Mouse (Mus musculus) MEL (cell line): ENCODE data around the gene Tnfaip8l2. TPM values are rescaled to one million over a fixed set of nuclear protein-coding genes. Genes with fewer than 3 reads are reported as not detected.
A peak's percentile ranks its signal among the peaks of the same experiment; 100 is the strongest.

ENCODE experiments used
- DNase-seq: peaks from one replicate; pipeline ENCODE4 v3.0.0; 2011; ENCODE audit warnings: low read depth, low spot score
- H3K27ac ChIP-seq: 2 replicates; pipeline ENCODE4 v1.5.1; 2012; ENCODE audit warnings: low read depth, mild to moderate bottlenecking, control low read depth, low read length, moderate library complexity; ENCODE audit not compliant: control insufficient read depth
- H3K27me3 ChIP-seq, 2 experiments: fragments of 150-350 bp in 1 of 2; sonication (generic) in 1 of 2; 2 replicates each; pipeline ENCODE4 v1.6.1; 2012; ENCODE audit warnings: low read length in 2 of 2, mild to moderate bottlenecking in 2 of 2, improper control_type of control experiment in 1 of 2, moderate library complexity in 1 of 2; ENCODE audit not compliant: insufficient read depth in 2 of 2, control insufficient read depth in 1 of 2
- H3K36me3 ChIP-seq, 2 experiments: 2 replicates each; pipeline ENCODE4 v1.6.1; 2012 to 2014; ENCODE audit warnings: low read length in 2 of 2, improper control_type of control experiment in 1 of 2, inconsistent platforms in 1 of 2, mild to moderate bottlenecking in 1 of 2; ENCODE audit not compliant: insufficient read depth in 2 of 2, control insufficient read depth in 1 of 2
- H3K4me1 ChIP-seq, 2 experiments: fragments of 150-350 bp in 1 of 2; sonication (generic) in 1 of 2; 2 replicates each; pipeline ENCODE4 v1.6.1; 2012; ENCODE audit warnings: low read length in 2 of 2, improper control_type of control experiment in 1 of 2, mild to moderate bottlenecking in 1 of 2; ENCODE audit not compliant: insufficient read depth in 2 of 2, control insufficient read depth in 1 of 2
- H3K4me3 ChIP-seq, 2 experiments: fragments of 150-350 bp in 1 of 2; sonication (generic) in 1 of 2; 2 replicates each; pipeline ENCODE4 v1.5.1; 2012; ENCODE audit warnings: low read depth in 2 of 2, low read length in 2 of 2, mild to moderate bottlenecking in 2 of 2, moderate library complexity in 2 of 2, control low read depth in 1 of 2, improper control_type of control experiment in 1 of 2; ENCODE audit not compliant: control insufficient read depth in 1 of 2, insufficient read depth in 1 of 2
- H3K79me2 ChIP-seq: 2 replicates; pipeline ENCODE4 v1.6.1; 2012; ENCODE audit warnings: mild to moderate bottlenecking, low read length, moderate library complexity; ENCODE audit not compliant: control insufficient read depth, poor library complexity, insufficient read depth
- H3K9ac ChIP-seq: 2 replicates; pipeline ENCODE4 v1.6.1; 2012; ENCODE audit warnings: low read depth, mild to moderate bottlenecking, control low read depth, low read length, moderate library complexity; ENCODE audit not compliant: control insufficient read depth, poor library complexity, severe bottlenecking
- H3K9me3 ChIP-seq: fragments of 150-350 bp; sonication (generic); replicated peaks from 2 replicates; pipeline ENCODE4 v1.6.1; 2012; ENCODE audit warnings: mild to moderate bottlenecking, low read length, improper control_type of control experiment, moderate library complexity; ENCODE audit not compliant: insufficient read depth
- BHLHE40 ChIP-seq: IDR thresholded peaks from 2 replicates; pipeline ENCODE4 v1.6.1; 2012; ENCODE audit warnings: low read depth, mild to moderate bottlenecking, inconsistent platforms, low read length, improper control_type of control experiment, borderline replicate concordance
- CHD1 ChIP-seq: IDR thresholded peaks from 2 replicates; pipeline ENCODE4 v1.6.1; 2012; ENCODE audit warnings: low read depth, mild to moderate bottlenecking, inconsistent platforms, low read length, improper control_type of control experiment
- CTCF ChIP-seq, 3 experiments: IDR thresholded peaks in 2 of 3; conservative IDR thresholded peaks in 1 of 3; 2 replicates each; pipeline ENCODE4 v1.5.1; 2011 to 2012; ENCODE audit warnings: low read length in 3 of 3, low read depth in 2 of 3, mild to moderate bottlenecking in 2 of 3, improper control_type of control experiment in 1 of 3, inconsistent platforms in 1 of 3, mixed read lengths in 1 of 3, moderate library complexity in 1 of 3; ENCODE audit not compliant: control insufficient read depth in 1 of 3, insufficient read depth in 1 of 3, poor library complexity in 1 of 3, severe bottlenecking in 1 of 3
- E2F4 ChIP-seq: IDR thresholded peaks from 2 replicates; pipeline ENCODE4 v1.6.1; 2011; ENCODE audit warnings: low read depth, low read length, improper control_type of control experiment, borderline replicate concordance
- ELF1 ChIP-seq: IDR thresholded peaks from 2 replicates; pipeline ENCODE4 v1.6.1; 2014; ENCODE audit warnings: low read depth, mild to moderate bottlenecking, inconsistent platforms, low read length, improper control_type of control experiment, moderate library complexity
- EP300 ChIP-seq, 2 experiments: IDR thresholded peaks; 2 replicates each; pipeline ENCODE4 v1.6.1; 2011; ENCODE audit warnings: improper control_type of control experiment in 2 of 2, low read length in 2 of 2, low read depth in 1 of 2, mild to moderate bottlenecking in 1 of 2
- ETS1 ChIP-seq: IDR thresholded peaks from 2 replicates; pipeline ENCODE4 v1.6.1; 2012; ENCODE audit warnings: low read depth, mild to moderate bottlenecking, inconsistent platforms, low read length, improper control_type of control experiment, moderate library complexity
- GABPA ChIP-seq: IDR thresholded peaks from 2 replicates; pipeline ENCODE4 v1.6.1; 2012; ENCODE audit warnings: low read depth, mild to moderate bottlenecking, inconsistent platforms, low read length, improper control_type of control experiment, moderate library complexity
- GATA1 ChIP-seq: IDR thresholded peaks from 2 replicates; pipeline ENCODE4 v1.6.1; 2011; ENCODE audit warnings: low read depth, low read length, improper control_type of control experiment
- HCFC1 ChIP-seq: IDR thresholded peaks from 2 replicates; pipeline ENCODE4 v1.6.1; 2012; ENCODE audit warnings: low read depth, mild to moderate bottlenecking, inconsistent platforms, low read length, improper control_type of control experiment, moderate library complexity
- JUND ChIP-seq: IDR thresholded peaks from 2 replicates; pipeline ENCODE4 v1.6.1; 2011; ENCODE audit warnings: low read depth, mild to moderate bottlenecking, improper control_type of control experiment, low read length
- KAT2A ChIP-seq: conservative IDR thresholded peaks from 2 replicates; pipeline ENCODE4 v1.6.1; 2012; ENCODE audit warnings: low read depth, low read length, improper control_type of control experiment, inconsistent platforms
- MAX ChIP-seq: IDR thresholded peaks from 2 replicates; pipeline ENCODE4 v1.6.1; 2011; ENCODE audit warnings: low read length, improper control_type of control experiment
- MAZ ChIP-seq: IDR thresholded peaks from 2 replicates; pipeline ENCODE4 v1.6.1; 2012; ENCODE audit warnings: low read depth, mild to moderate bottlenecking, inconsistent platforms, low read length, improper control_type of control experiment
- MEF2A ChIP-seq: IDR thresholded peaks from 2 replicates; pipeline ENCODE4 v1.6.1; 2014; ENCODE audit warnings: low read depth, mild to moderate bottlenecking, inconsistent platforms, low read length, improper control_type of control experiment; ENCODE audit not compliant: poor library complexity, insufficient replicate concordance, severe bottlenecking; ENCODE audit errors: extremely low read depth
- MXI1 ChIP-seq: IDR thresholded peaks from 2 replicates; pipeline ENCODE4 v1.6.1; 2011; ENCODE audit warnings: mild to moderate bottlenecking, low read depth, low read length, improper control_type of control experiment
- MYB ChIP-seq: IDR thresholded peaks from 2 replicates; pipeline ENCODE4 v1.6.1; 2011; ENCODE audit warnings: mild to moderate bottlenecking, low read depth, low read length, improper control_type of control experiment
- NRF1 ChIP-seq: IDR thresholded peaks from 2 replicates; pipeline ENCODE4 v1.6.1; 2014; ENCODE audit warnings: low read depth, mild to moderate bottlenecking, inconsistent platforms, low read length, improper control_type of control experiment, moderate library complexity; ENCODE audit not compliant: poor library complexity, insufficient read depth, severe bottlenecking
- POLR2A ChIP-seq, 2 experiments: IDR thresholded peaks; 2 replicates each; pipeline ENCODE4 v1.6.1; 2011 to 2012; ENCODE audit warnings: low read length in 2 of 2, mild to moderate bottlenecking in 2 of 2, control low read depth in 1 of 2, improper control_type of control experiment in 1 of 2, low read depth in 1 of 2, moderate library complexity in 1 of 2; ENCODE audit not compliant: control insufficient read depth in 1 of 2, insufficient read depth in 1 of 2, poor library complexity in 1 of 2
- POLR2AphosphoS2 ChIP-seq: IDR thresholded peaks from 2 replicates; pipeline ENCODE4 v1.6.1; 2011; ENCODE audit warnings: low read length, improper control_type of control experiment
- POLR2AphosphoS5 ChIP-seq: IDR thresholded peaks from 2 replicates; pipeline ENCODE4 v1.6.1; 2012; ENCODE audit warnings: low read depth, borderline replicate concordance, mild to moderate bottlenecking, inconsistent platforms, low read length, moderate library complexity, mixed read lengths
- RAD21 ChIP-seq: IDR thresholded peaks from 2 replicates; pipeline ENCODE4 v1.6.1; 2011; ENCODE audit warnings: mild to moderate bottlenecking, low read depth, low read length, improper control_type of control experiment
- RCOR1 ChIP-seq: IDR thresholded peaks from 2 replicates; pipeline ENCODE4 v1.6.1; 2012; ENCODE audit warnings: low read depth, mild to moderate bottlenecking, inconsistent platforms, low read length, improper control_type of control experiment
- SIN3A ChIP-seq: IDR thresholded peaks from 2 replicates; pipeline ENCODE4 v1.6.1; 2012; ENCODE audit warnings: low read length, improper control_type of control experiment, inconsistent platforms
- TAL1 ChIP-seq: IDR thresholded peaks from 2 replicates; pipeline ENCODE4 v1.6.1; 2012; ENCODE audit warnings: mild to moderate bottlenecking, inconsistent platforms, low read length, moderate library complexity, mixed read lengths
- TBP ChIP-seq: IDR thresholded peaks from 2 replicates; pipeline ENCODE4 v1.8.0; 2011; ENCODE audit warnings: low read depth, low read length, improper control_type of control experiment
- TCF12 ChIP-seq: IDR thresholded peaks from 2 replicates; pipeline ENCODE4 v1.6.1; 2014; ENCODE audit warnings: low read depth, mild to moderate bottlenecking, inconsistent platforms, low read length, improper control_type of control experiment, moderate library complexity
- UBTF ChIP-seq: IDR thresholded peaks from 2 replicates; pipeline ENCODE4 v1.6.1; 2012; ENCODE audit warnings: low read depth, mild to moderate bottlenecking, inconsistent platforms, low read length, improper control_type of control experiment, moderate library complexity, borderline replicate concordance; ENCODE audit not compliant: insufficient read depth
- USF1 ChIP-seq: IDR thresholded peaks from 2 replicates; pipeline ENCODE4 v1.6.1; 2014; ENCODE audit warnings: low read depth, mild to moderate bottlenecking, inconsistent platforms, low read length, improper control_type of control experiment, moderate library complexity
- ZC3H11A ChIP-seq: IDR thresholded peaks from 2 replicates; pipeline ENCODE4 v1.6.1; 2012; ENCODE audit warnings: low read depth, mild to moderate bottlenecking, inconsistent platforms, low read length, improper control_type of control experiment
- ZKSCAN1 ChIP-seq: IDR thresholded peaks from 2 replicates; pipeline ENCODE4 v1.6.1; 2012; ENCODE audit warnings: low read depth, mild to moderate bottlenecking, inconsistent platforms, low read length, improper control_type of control experiment, moderate library complexity
- ZNF384 ChIP-seq: IDR thresholded peaks from 2 replicates; pipeline ENCODE4 v1.6.1; 2012; ENCODE audit warnings: low read depth, mild to moderate bottlenecking, inconsistent platforms, low read length, improper control_type of control experiment
- polyA plus RNA-seq, 2 experiments: library from polyadenylated mRNA; stranded (reverse) in 1 of 2; unstranded in 1 of 2; fragments of >175 nt in 1 of 2; fragments of >200 nt in 1 of 2; gene quantifications; 2 replicates each; pipeline versions ENCODE4 v1.2.1 to v1.2.4; 2012; ENCODE audit warnings: low replicate concordance in 2 of 2, low read depth in 1 of 2; ENCODE audit not compliant: insufficient read length in 2 of 2, insufficient read depth in 1 of 2, missing spikeins in 1 of 2
- total RNA-seq: library from RNA; depleted of rRNA; stranded (reverse); fragments of 300-350 nt; gene quantifications from 2 replicates; pipeline ENCODE4 v1.2.3, GENCODE M21; 2012

Tnfaip8l2 gene
- total and polyA plus RNA-seq, 3 experiments: 3.1 to 5.8 TPM; not detected in 1

DNA sequence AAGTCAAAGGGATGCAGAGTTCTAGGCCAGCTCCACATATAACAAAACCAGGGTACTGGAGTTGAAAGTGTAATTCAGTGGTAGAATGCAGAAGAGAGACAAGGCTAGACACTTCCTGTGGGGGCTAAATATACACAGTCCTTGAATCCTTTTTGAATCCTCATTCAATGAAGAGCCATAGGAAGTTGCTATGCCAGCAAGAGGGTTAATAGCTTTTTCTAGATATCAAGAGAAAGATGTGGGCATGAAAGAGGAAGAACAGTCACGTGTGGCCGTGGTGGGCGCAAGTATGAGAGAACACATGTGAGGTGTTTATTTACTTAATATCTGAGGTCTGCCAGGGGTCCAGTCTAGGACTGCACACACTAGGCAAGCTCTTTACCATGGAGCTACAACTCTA lies 5.8 kb downstream of the Tnfaip8l2 start (continued):
- TF ChIP-seq HCFC1 (0 out of 2 replicates have a peak, but pooled peaks have one; percentile 9), ETS1 (peak; percentile 48; the same call in 1 of the 2 replicates), CHD1 (peak; percentile 62; the same call in 1 of the 2 replicates), EP300 (IDR thresholded peaks at IDR 0.05; ENCODE audit: low read depth in 1 of 2, low read length in 2 of 2) (peak; percentile 51 to 54; a peak in 2 of 4 replicates), KAT2A (no peak), ELF1 (no peak), CTCF (IDR thresholded peaks at IDR 0.05 in 2 of 3, conservative IDR thresholded peaks at IDR 0.05 in 1 of 3; ENCODE audit: control insufficient read depth in 1 of 3, insufficient read depth in 1 of 3, low read depth in 2 of 3, low read length in 3 of 3, poor library complexity in 1 of 3, severe bottlenecking in 1 of 3) (no peak), POLR2AphosphoS2 (no peak; the same call in 1 of the 2 replicates), ZC3H11A (no peak), E2F4 (no peak), RAD21 (no peak), NRF1 (no peak)

DNA sequence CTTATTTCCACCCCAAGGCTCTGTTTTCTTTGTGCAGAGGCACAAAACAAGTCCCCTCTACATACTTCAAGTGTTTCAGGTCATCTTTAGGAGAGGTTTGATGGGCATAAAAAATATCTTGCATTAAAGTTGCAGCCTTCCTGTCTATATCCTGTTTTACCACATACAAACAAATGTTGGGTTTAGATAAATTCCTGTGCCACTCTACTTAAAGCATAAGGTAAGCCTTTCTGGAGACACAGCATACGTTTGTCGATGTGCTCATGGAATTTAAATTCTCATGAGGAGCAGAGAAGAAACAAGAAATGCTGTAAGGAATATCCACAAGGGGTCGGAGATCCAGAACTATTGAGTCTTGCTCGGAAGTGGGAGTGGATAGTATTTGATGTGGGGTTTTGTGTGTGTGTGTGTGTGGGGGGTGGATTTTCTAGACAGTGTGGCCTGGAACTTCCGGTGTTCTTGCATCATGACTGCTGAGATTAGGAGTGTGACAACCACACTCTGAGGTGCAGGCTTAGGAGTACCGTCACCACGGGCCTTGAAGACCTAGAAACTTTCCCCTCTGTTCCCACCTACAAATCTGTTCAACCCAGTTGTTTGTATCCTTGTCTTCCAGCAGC lies 6.6 kb downstream of the Tnfaip8l2 start:
- H3K27ac ChIP-seq: peak overlapping the region; percentile 79
- H3K4me3 ChIP-seq: peak overlapping the region; percentile 55 to 86
- TF ChIP-seq ZC3H11A (no peak), KAT2A (no peak), SIN3A (peak; percentile 78), USF1 (no peak), GABPA (no peak), E2F4 (no peak), NRF1 (no peak), POLR2AphosphoS5 (no peak), ETS1 (peak; percentile 59; the same call in 1 of the 2 replicates), JUND (0 out of 2 replicates have a peak, but pooled peaks have one; percentile 5), BHLHE40 (no peak), UBTF (no peak), TCF12 (peak; percentile 85), RCOR1 (peak; percentile 3), EP300 (IDR thresholded peaks at IDR 0.05; ENCODE audit: low read depth in 1 of 2, low read length in 2 of 2) (peak; percentile 62 to 79), ZKSCAN1 (no peak), GATA1 (peak; percentile 68; the same call in 1 of the 2 replicates), MXI1 (peak; percentile 58; the same call in 1 of the 2 replicates), MYB (no peak), TAL1 (peak; percentile 85), CTCF (IDR thresholded peaks at IDR 0.05 in 2 of 3, conservative IDR thresholded peaks at IDR 0.05 in 1 of 3; ENCODE audit: control insufficient read depth in 1 of 3, insufficient read depth in 1 of 3, low read depth in 2 of 3, low read length in 3 of 3, poor library complexity in 1 of 3, severe bottlenecking in 1 of 3) (no peak), MAZ (peak; percentile 74), TBP (peak; percentile 76), MEF2A (no peak), POLR2A (IDR thresholded peaks at IDR 0.05; ENCODE audit: control insufficient read depth in 1 of 2, insufficient read depth in 1 of 2, low read depth in 1 of 2, low read length in 2 of 2, poor library complexity in 1 of 2) (peak in 1 of 2 experiments; percentile 41; a peak in 1 of 4 replicates), ZNF384 (no peak), MAX (peak; percentile 63; the same call in 1 of the 2 replicates)

More for the DNA sequence above, 6.6 kb downstream of the Tnfaip8l2 start:
- peak; percentile 88 for DNase-seq
- peaks cover 0 to 20% of the 10 kb centered on the region in 2 experiments for H3K36me3 ChIP-seq
- peak overlapping the region; percentile 45 for H3K9ac ChIP-seq
- no peaks in the 10 kb centered on the region for H3K27me3 ChIP-seq
- peaks cover 11% of the 10 kb centered on the region for H3K79me2 ChIP-seq
- H3K9me3 ChIP-seq: no peaks in the 10 kb centered on the region
- H3K4me1 ChIP-seq: peaks cover 12 to 24% of the 10 kb centered on the region in 2 experiments
